Mouse (Mus musculus) stomach, embryonic 15.5 days (tissue): ENCODE results near the gene Wwc2. TPM values are rescaled to one million over a fixed set of nuclear protein-coding genes. Genes with fewer than 3 reads are reported as not detected.

Source experiments
- polyA plus RNA-seq: library from polyadenylated mRNA; unstranded; fragments of >200 nt; fragmentation: Nextera tagmentation; extraction: Ambion mirVana; gene quantifications from 2 replicates; pipeline ENCODE4 v1.2.1, GENCODE M21; 2015

Gene Wwc2
- polyA plus RNA-seq, 1 experiment from 2014 or later = 10.5 TPM

Other genes with a start within 250 kb of the Wwc2 start
- gene Cldn24, start 168.8 kb downstream of the Wwc2 start, polyA plus RNA-seq = not detected in 2 replicates
- not detected in 2 replicates for gene Cldn22, start 166.4 kb downstream of the Wwc2 start, polyA plus RNA-seq
- gene Dctd, start 108.2 kb upstream of the Wwc2 start, polyA plus RNA-seq = 24.5 and 29.6 TPM in 2 replicates